Mouse (Mus musculus) ovary, postnatal 36 days (tissue): ENCODE data around the gene Exoc3l4.

Experiments used
- DNase-seq: peaks from one replicate; pipeline ENCODE4 v3.0.0; 2022; ENCODE audit warnings: low spot score, mixed read lengths

Gene Exoc3l4

DNA sequence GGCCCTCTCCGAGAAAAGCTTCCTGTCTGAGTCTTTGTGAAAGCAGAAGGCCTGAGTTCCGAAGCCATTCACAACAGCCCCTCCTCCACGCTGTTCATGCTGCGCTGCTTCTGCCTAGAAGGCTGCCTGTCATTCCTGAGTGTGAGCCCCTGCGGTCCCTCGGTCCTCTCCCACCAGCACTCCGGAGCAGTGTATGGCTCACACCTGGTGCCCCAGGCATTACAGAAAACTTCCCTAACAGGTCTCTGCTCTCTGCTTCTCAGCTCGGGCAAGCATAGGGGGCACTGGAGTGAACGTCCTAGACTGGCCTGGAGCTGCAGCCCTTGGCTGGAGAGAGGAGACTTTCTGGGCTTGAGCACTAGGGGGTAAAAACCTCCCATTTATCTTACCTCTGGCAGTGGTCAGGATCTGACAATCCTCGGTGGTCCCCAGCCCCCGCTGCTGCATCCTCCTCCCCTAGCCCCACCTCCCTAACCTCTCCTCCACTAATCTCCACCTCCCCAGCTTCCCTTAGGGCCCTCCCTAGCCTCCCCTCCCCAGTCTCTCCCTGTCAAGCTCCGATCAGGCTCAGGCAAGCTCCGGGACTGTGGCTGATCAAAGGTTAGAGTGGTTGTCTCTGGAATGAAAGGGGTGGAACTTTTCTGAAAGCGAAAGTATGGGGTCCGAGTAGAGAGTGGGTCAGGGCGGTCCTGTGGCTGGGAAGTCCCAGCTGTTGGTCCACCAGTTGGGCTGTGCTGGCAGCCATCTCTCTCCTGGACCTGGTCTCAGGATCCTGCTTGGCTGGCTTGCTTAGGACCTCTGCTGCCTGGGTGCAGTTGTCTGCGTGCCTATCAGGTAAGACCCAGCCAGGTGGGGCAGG, at the start of gene Exoc3l4:
Gene Exoc3l4 (plus strand): TSS at position 97 of the 859 bp plus-strand sequence.
- no peak for DNase-seq

DNA sequence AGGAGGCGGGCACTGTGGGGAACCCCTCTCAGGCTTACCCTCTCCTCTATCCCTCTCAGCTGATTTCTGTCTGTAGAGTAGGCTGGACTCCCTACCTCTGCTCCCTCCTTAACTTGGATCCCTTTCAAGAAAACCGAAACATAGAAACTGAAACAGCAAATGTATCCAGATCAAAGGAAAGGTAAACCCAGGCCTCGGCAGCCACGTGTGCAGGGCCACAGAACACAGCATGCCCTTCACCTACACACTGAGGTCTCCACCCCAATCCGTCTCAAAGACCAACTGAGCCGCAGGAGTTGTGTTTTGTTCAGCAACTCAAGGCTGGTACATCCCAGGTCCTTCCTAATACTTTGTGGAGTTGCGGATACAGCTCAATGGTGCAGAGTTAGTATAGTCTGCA, 49.8 kb upstream of the Exoc3l4 start:
- DNase-seq, result no peak

DNA sequence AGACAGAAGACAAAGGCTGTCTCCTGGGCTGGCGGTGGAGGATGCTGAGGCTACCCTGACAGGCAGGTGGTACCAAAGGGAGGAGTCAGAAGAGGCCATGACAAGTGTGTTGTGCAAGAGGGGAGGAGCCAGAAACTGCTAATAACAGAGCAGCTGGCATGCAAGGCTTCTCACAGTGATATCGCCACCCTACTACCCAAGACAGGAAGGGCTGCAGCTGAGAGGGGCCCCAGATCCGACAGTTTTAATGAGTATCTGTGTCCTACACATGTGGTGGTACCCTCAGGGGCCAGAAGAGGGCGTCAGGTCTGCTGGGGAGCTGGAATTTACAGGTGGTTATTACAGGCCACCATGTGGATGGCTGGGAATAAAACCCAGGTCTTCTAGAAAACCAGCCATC, 46.6 kb upstream of the Exoc3l4 start:
- DNase-seq, result no peak

DNA sequence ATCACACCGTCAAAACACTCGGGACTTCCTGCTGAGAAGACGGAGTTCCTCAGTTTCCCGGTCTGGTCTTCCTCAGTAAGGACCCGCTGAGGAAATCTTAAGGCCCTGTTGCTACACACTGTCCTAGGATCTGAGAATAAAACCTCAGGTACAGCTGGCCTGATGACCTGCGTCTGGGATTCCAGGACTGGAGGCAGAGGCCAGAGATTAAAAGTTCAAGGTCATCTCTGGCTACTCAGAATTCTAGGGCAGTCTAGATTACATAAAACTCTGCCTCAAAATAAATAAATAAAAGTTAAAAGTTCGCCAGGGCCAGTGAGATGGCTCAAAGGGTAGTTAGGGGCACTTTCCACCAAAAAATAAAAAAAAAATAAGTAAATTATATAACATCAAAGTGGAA, 44.9 kb upstream of the Exoc3l4 start:
- DNase-seq, result no peak

- no peak for DNase-seq
These were observed 43.4 kb upstream of the Exoc3l4 start for GRCm38 (mm10) chr12:111373411-111373810.

DNA sequence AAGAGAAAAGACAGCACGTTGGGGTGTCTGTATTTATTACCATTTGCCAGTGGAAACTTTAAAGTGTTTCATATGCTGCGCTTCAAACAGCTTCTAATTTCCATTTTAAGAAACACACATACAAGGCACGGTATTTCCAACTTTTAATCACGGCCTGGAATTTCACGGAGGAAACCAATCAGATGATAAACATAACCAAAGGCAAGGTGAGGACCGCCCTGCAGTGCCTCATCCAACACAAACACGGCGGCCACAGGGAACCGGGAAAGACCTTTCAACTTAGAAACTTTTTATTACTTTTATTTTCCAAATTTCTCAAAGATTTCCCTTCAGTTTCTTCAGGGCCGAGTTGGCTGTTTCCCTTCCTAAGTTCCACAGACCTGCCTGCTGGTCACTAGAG, 42.1 kb upstream of the Exoc3l4 start:
- no peak for DNase-seq

GRCm38 (mm10) chr12:111375559-111375958, 41.3 kb upstream of the Exoc3l4 start:
- no peak for DNase-seq

DNA sequence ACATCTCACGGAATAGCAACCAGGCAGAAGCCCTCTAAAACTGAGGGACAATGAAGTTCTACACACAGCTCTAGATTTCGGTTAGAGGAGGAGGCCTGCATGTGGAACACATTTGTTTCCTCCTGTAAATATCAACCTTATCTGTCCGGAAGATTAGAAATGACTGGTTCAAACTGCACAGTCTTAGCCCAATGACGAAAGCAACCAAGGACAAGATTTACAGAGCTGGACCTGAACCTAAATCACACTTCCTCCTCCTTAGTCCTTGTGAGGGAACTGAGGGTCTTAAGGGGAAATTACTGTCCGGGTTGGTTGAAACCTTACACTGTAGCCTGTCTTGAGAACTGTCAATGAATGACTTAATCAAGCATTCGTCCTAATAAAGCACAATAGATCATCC, 40.8 kb upstream of the Exoc3l4 start:
- no peak for DNase-seq

- DNase-seq, result peak; percentile 56
These were observed 39.9 kb upstream of the Exoc3l4 start for GRCm38 (mm10) chr12:111376826-111377331.

GRCm38 (mm10) chr12:111377376-111377973, 39.3 kb upstream of the Exoc3l4 start, which contains the start of gene Cdc42bpb:
Gene Cdc42bpb, minus strand, starts transcription at chr12:111377718.
- peak; percentile 96 for DNase-seq

DNA sequence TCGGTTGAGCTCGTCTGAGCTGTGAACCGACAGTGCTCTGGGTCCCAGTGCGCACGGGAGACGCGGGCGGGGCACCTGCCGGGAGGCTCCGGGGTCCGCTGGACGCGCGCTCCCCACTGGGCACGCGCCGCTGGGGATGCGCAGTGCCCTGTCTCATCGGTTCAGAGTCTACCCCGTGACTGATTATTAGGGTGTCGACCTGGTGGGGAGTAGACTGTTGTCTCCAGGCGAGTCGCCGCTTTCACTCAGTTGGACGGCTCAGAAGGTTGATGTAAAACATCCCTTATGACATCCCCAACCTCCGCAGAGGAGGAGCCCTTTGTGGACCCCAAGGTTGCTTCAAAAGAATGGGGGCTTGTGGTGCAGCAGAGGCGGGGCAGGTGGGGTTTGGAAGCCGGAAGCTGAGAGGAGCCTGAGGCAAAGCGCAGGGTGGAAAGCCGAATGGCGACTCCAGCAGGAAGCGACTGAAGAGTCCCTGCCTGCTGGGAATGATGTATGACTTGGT, 38.8 kb upstream of the Exoc3l4 start:
- DNase-seq, result no peak

GRCm38 (mm10) chr12:111378812-111379211, 38.0 kb upstream of the Exoc3l4 start:
- no peak for DNase-seq

DNA sequence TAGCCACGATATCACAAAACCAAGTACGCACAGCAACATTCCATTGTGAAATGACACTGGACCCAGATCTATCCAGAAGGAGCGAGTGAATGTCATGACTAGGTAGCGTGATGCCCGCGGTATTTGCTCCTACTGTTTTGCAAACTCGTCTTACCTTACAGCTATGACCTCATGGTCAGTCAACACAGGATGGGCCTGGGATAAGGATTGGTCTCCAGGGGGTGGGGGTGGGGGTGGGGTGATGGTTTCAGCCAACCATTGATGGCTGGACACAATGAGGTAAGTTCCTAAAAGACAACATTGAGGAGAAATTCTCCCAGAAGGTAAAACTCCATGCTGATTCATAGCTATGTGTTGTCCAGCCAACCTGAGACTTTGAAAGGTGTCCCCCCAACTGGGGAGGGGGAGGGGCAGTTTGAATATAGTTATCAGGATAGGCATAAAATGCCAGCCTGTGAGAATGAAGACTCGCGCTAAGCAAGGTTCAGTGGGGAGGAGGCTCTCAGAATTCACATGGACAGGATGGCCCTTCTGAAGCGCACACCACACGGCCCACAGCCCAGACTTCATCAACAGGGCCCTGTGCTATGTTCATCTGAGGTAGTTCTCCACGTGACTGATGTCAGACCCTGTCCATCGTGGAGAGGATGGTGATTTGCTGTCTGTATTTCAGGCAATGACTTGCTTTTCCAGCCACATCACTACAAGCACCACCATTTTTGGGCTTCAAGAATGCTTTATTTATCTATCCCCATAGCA, 30.8 kb upstream of the Exoc3l4 start:
- no peak for DNase-seq

- DNase-seq, result no peak
These were observed 30.1 kb upstream of the Exoc3l4 start for GRCm38 (mm10) chr12:111386642-111387120.

- no peak for DNase-seq
These were observed 29.7 kb upstream of the Exoc3l4 start for GRCm38 (mm10) chr12:111387146-111387545.

GRCm38 (mm10) chr12:111394008-111394407, 22.8 kb upstream of the Exoc3l4 start:
- no peak for DNase-seq

DNA sequence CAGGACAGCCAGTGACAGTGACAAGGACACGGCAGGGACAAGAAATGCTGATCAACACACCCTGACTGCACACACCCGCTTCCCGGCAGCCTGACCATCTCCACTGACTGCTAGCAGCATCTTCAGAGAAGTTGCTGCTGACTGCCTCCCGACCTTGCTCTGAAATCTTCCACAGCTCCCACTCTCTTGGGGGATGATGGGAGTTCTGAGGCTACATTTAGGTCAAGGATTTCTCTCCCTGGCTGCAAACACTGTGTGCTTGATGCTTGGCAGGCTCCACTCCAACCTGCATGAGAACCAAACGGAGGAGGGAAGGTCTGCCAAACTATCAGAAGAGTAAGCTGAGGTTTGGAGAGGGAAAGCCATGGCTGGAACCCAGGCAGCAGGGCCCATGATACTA, 19.8 kb upstream of the Exoc3l4 start:
- DNase-seq, result no peak

GRCm38 (mm10) chr12:111401454-111402184, 15.2 kb upstream of the Exoc3l4 start:
- peak; percentile 70 for DNase-seq

DNA sequence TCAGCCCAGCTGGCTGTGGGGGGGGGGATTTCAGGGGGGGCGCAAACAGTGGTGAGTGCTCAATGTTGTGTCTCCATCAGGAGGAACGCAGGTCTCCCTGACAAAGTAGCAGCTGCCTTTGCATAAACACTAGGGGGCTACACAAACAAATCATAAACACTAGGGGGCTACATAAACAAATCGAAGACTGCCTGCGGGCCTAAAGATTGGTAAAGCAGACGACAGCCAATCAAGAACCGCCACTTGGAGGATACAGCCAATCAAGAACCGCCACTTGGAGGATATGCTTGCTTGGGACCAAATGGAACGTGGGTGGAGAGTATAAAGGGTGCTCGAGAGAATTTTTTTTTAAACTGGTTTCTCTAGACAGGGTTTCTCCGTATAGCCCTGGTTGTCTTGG, 11.9 kb upstream of the Exoc3l4 start:
- DNase-seq, result no peak

DNA sequence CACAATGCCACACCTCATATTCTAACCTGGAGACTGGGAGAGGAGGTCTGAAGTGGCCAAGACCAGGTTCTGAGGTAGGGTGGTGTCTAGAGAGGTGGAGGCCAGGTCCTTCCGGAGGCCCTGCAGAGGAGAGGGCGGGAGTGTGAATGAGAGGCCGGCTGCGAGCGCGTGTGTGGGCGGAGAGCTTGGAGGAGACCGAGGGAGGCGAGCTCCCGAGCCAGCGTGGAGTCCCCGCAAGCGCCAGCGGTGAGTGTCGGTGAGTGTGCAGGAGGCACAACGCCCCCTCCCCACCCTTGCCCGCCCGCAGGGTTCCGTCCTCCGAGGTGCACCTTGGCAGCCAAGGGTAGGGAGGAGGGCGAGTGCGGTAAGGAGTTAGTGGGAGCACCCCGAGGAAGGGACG, 10.2 kb upstream of the Exoc3l4 start, which contains the start of gene Lbhd2:
Gene Lbhd2 (plus strand): TSS at position 188 of the 400 bp plus-strand sequence.
- no peak for DNase-seq

DNA sequence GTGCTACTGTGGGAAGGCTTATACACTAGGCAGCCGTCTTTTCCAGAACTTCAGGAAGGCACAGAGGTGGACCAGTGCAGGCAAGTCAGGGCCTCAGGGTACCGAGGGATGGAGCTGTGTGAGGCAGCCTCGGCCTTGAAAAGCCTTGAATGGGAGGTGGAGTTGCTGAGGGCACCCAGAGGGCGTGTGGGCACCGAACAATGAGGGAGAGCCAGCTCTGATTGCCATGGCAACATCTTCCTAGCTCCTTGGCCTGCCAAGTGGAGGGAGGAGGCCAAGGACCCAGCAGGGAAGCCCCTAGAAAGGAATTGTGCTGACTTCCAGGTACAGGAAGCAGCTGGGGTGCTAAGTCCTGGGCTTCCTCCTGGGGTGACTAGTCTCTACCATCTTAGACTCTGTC, 7.2 kb upstream of the Exoc3l4 start:
- DNase-seq, result no peak
